Mouse (Mus musculus) layer of hippocampus, adult 18-20 months (tissue): ENCODE measurements around the gene Gm9918. TPM values are rescaled to one million over a fixed set of nuclear protein-coding genes. Genes with fewer than 3 reads are reported as not detected.

Experiments used
- total RNA-seq, 2 experiments: library from RNA; stranded (reverse); gene quantifications; 2 replicates each; pipeline ENCODE4 v1.2.3; 2021

Gm9918 gene
- total RNA-seq, 2 experiments from 2014 or later = not detected

Other genes with a start within 250 kb of the Gm9918 start
- gene Krt18, start 242.4 kb upstream of the Gm9918 start, total RNA-seq = under 1 TPM; 0.23 to 0.64 TPM
- 100 to 1,000 TPM; 197 to 203 TPM for gene Eif4b, start 196.8 kb upstream of the Gm9918 start, total RNA-seq
- 10 to 100 TPM; 13.8 to 18.2 TPM for gene Tns2, start 170.2 kb upstream of the Gm9918 start, total RNA-seq
- gene Spryd3, start 134.3 kb upstream of the Gm9918 start, total RNA-seq = 100 to 1,000 TPM; 156 to 165 TPM
- 10 to 100 TPM; 11.7 to 12.9 TPM for gene Igfbp6, start 126.2 kb upstream of the Gm9918 start, total RNA-seq
- gene Soat2, start 120.0 kb upstream of the Gm9918 start, total RNA-seq = under 1 TPM in 1 of 2 experiments, not detected in 1; 0.15 TPM
- 10 to 100 TPM; 66.1 to 71.8 TPM for gene Zfp740, start 67.3 kb upstream of the Gm9918 start, total RNA-seq
- 10 to 100 TPM; 33.3 to 37.4 TPM for gene Csad, start 65.8 kb upstream of the Gm9918 start, total RNA-seq
- gene Itgb7, start 38.6 kb upstream of the Gm9918 start, total RNA-seq = 1 to 10 TPM in 1 of 2 experiments, under 1 TPM in 1; 0.76 to 1.9 TPM
- 10 to 100 TPM; 11.3 to 13.7 TPM for gene Rarg, start 13.0 kb upstream of the Gm9918 start, total RNA-seq
- 10 to 100 TPM; 34.6 to 38.9 TPM for gene Mfsd5, start 8.9 kb downstream of the Gm9918 start, total RNA-seq
- gene Espl1, start 25.7 kb downstream of the Gm9918 start, total RNA-seq = 1 to 10 TPM in 1 of 2 experiments, under 1 TPM in 1; 0.64 to 1.4 TPM
- gene Pfdn5, start 55.6 kb downstream of the Gm9918 start, total RNA-seq = 100 to 1,000 TPM; 469 to 474 TPM
- gene Myg1, start 61.1 kb downstream of the Gm9918 start, total RNA-seq = 10 to 100 TPM; 69.4 to 72.5 TPM
- gene Aaas, start 80.2 kb downstream of the Gm9918 start, total RNA-seq = 10 to 100 TPM; 19.2 to 23.6 TPM
- under 1 TPM; 0.41 to 0.45 TPM for gene Sp7, start 96.6 kb downstream of the Gm9918 start, total RNA-seq
- gene Sp1, start 135.6 kb downstream of the Gm9918 start, total RNA-seq = 10 to 100 TPM; 25.7 to 26.3 TPM
- 1 to 10 TPM; 1.0 to 1.8 TPM for gene Amhr2, start 174.8 kb downstream of the Gm9918 start, total RNA-seq
- 10 to 100 TPM; 45.0 to 49.1 TPM for gene Prr13, start 188.5 kb downstream of the Gm9918 start, total RNA-seq
- 100 to 1,000 TPM; 495 to 508 TPM for gene Pcbp2, start 200.0 kb downstream of the Gm9918 start, total RNA-seq
- gene Gm10337, start 233.2 kb downstream of the Gm9918 start, total RNA-seq = not detected
- gene Map3k12, start 246.5 kb downstream of the Gm9918 start, total RNA-seq = 10 to 100 TPM; 88.1 to 90.2 TPM
- gene Tarbp2, start 247.6 kb downstream of the Gm9918 start, total RNA-seq = 10 to 100 TPM; 27.6 to 27.7 TPM